Mouse (Mus musculus) CD4-positive, CD25-positive, alpha-beta regulatory T cell, adult 2 months (primary cell): ENCODE data around the gene Ankub1.
A peak's percentile ranks its signal among the peaks of the same experiment; 100 is the strongest.

Experiments used
- DNase-seq: peaks from one replicate; pipeline ENCODE4 v3.0.0-alpha.2; 2012; ENCODE audit warnings: low read depth, low spot score

The Ankub1 gene

DNA sequence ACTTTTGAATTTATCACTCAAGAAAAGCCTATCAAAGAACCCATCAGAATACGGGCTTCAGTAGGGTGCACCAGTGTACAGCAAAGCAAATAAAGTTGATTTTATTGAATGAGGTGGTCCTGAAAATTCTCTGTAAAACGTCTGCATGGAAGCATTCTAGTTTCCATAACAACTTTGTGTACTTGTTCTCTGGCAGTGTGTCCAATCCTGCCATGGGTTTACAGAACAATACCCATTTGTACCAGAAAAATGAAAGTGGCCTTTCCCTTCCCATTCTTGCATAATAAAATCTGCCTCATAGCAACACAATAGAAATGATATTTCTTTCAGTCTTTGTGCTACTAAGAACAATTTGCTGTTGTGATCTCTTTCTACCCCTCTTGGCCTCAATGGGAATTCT, at the start of gene Ankub1:
Gene Ankub1, minus strand, starts transcription at position 81 of the 400 bp plus-strand sequence.
- DNase-seq, result no peak

DNA sequence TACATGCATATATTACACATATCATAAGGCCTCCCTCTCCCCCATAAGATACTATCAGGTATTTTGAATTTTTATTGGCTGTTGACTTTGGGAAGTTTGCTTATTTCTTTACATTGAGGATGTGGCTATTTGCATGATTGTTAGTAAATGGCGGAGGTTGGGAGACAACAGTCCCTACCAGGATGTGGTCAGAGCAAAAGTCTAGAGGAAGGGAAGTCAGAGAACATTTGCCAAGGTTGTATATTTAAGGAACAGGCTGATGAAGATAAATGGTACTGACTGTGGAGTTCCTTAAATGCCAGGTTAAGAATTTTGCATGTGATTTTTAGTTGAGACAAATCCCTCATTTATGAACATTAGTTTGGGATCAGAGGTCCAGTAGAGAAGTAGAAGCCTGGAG, 47.2 kb upstream of the Ankub1 start:
- DNase-seq, result no peak

DNA sequence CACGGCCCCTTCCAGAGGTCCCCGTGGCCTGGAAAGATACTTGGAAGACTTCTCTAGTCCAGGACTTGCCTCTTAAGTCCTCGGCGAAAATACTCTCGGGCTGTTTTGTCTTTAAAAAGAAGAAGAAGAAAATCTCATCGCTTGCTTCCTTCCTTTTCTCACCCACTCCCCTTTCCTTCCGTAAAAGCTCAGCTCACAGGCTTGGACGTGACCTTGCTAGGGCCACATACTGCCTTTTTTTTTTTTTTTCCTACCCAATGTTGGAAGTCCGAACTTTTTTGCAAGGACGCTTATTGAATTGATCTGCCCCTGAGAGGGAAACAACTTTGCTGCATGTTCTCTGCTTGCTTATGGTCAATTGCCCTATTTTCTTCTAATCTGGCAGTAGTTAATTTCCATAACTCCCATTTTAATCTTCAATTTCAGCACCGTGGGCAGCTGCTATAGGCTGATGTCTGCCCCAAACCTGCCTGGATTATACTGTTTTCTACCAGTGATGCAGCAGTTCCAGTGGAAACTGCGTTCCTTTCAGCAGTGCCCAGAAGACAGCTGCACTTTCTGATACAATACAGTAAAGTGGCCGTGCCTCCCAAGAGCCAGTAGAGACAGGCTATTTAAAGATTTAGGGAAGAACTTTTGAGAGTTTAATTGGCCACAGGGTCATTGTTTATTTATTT, 44.0 kb upstream of the Ankub1 start:
- DNase-seq, result peak; percentile 15

DNA sequence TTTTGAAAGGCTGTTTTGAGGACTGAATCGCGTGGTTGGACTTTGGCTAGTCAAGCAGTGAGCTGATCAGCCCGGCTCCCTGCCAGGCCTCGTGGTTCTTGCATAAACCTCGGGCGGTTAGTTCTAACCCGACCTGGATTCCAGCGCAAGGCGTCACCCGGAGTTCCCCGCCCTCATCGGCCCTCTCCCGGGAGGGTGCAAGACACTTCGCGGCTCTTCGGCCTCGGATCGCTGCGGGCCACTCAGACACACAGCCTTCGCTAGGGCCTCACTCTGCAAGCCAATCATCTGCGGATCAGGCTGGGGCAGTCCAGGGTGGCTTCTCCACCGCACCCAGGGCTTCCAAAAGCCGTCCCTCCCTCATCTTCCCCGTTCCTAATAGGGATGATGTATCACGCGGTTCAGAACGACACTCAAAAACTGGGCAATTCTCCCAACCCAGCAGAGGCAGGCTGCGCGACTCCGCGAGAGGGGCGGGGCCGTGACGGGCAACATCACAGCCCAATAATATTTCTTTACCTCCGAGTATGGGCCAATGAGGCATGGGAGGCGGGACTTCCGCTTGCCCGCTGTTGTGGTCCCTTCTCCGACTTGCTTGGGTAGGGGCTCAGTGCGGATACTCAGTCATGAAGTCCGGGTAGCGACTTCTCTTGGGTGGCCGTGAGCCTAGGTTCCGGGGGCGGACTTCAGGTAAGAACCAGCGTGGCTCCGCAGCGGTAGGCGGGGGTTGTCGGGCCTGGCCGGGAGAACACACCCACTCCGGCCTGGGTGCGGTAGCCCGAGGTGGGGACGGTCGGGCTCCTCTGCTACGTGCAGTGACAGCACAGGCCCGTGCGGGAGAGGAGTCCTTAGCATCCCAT, 43.1 kb upstream of the Ankub1 start, which contains the start of gene Rnf13:
Gene Rnf13, plus strand, starts transcription at position 552 of the 860 bp plus-strand sequence.
- peak; percentile 94 for DNase-seq

DNA sequence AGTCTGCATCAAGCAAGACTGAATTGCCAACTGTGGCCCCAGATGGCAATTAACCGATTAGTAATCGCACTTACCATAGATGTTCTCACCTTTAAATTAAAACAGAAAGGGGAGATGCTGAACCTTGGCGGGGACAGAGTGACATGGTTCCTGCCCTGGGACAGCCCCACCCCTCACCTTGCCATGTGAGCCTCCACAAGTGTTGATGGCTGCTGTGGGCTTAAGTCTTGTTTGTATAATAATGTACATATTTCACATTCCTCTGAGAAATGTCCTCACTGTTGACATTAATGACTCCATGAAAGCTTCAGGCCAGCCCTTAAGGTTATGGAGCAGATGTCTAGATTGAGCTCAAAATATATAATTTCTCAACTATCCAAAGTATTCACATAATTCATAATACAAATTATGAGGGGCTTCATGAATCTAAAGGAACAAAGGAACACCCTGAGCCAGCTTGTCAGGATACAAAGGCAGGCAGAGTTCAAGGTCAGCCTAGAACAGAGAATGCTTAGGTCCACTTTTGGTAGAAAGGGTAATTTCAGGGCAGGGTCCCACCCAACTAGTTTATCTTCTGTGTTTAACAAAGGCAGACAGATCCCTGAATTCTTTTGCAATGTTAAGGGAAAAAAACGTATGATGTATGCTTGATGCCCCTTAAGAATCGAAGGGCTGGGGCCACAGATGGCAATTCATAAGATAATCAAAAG, 39.8 kb upstream of the Ankub1 start:
- DNase-seq, result no peak

DNA sequence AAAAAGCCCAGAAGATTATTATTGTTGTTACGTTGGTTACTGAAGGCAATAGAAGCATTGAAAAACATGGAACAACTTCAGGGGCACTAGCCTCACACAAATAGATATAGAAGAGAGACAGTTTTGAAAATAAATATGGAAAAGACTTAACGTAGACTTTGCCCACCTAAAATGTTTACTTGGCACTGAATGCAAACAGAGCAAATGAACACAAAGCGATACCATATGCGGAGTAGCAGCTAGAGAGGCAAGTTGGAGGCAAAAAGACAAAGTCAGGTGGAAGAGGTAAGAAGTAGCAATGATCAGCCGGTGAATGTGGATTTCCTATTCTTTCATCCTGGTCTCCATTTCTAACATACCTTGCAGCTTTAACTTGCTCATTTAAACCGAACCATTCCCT, 21.6 kb upstream of the Ankub1 start:
- DNase-seq, result no peak

DNA sequence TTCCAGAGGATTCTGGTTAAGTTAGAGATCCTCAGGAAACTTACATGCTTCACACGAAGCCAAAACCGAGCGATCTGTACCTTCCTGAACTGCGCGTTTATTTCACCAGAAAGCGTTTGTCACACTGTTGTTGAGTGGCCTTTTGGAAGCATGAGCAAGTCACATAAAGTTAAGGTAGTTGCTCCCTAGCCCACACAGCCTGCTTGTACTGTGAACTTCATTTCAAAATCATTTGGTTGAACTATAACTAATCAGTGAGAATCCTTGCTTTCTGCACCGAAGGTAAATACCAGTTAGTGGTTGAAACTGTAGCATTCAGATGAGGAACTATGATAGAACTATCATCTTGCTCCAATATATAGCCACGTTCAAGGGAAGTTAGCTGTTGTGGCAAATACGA, 4.2 kb upstream of the Ankub1 start:
- no peak for DNase-seq

DNA sequence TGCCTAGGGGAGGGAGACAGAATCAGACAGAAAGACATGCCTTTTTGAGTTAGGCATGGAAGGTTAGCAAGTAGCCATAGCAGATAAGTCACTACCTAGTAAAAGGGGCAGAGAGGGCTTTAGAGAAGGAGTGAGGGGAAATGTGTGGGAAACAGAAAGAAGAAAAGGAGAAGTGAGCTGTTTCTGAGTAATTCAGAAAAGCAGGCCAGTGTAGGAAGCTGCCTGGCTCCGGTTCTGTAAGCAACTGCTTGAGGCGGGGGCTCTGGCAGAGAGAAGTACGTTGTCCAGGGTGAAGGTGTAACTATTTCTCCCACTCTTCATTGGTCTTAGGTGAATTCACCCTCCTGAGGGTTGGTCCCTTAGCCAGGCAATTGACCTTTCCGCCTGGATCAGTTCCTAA, 3.6 kb upstream of the Ankub1 start:
- no peak for DNase-seq

DNA sequence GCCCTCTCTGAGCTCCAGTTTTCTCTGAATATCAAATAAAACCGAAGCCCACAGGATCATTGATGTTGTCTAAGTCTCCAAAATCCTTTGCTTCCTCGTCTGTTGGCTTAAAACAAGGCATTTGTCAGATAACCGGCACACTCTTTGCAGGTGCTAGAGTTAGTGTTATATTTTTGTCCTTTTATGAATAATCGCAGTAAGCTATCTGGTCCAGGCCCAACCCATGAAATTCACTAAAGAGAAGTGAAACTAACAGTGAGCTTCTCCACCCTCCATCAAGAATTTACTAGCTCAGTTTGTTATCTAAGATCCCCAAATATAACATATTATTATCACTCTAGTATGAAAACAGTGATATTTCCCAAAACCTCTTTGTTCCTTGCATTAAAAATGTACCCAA, 827 bp downstream of the Ankub1 start:
- DNase-seq, result no peak

DNA sequence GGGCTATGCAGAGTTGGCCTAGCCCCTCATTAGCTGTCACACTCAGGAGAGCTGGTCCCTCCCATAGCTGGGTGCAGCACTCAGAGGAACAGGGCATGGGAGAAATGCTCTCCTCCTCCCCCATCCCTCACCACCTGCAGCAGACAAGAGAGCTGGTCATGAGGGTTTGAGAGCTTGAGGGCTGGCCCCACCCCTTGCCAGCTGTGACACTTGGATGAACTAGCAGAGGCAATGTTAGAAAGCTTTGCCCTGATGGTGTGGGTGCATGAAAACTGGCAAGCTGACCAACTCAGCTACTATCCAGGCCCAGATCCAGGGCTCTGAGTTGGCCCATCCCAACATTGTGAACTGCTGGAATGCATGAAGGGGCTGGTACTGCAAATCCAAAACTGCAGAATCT, 14.8 kb downstream of the Ankub1 start:
- no peak for DNase-seq

DNA sequence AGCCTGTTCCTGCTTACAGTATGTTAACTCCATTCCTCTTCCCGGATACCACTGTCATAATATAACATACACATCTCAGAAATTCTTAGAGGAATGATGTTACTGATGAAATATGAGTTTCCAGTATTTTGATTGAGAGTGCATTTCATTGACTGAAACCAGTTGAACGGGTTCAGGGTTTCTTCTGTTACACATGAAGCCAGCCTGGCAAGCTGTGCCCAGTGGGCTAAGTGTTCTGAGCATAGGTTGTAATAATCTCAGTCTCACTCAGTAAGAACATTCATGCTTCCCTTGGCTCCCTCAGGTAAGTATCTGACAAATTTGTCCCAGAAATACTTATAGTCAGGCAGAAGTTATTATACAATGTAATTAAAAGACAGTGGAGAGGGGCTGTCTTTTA, 18.5 kb downstream of the Ankub1 start:
- DNase-seq, result no peak

DNA sequence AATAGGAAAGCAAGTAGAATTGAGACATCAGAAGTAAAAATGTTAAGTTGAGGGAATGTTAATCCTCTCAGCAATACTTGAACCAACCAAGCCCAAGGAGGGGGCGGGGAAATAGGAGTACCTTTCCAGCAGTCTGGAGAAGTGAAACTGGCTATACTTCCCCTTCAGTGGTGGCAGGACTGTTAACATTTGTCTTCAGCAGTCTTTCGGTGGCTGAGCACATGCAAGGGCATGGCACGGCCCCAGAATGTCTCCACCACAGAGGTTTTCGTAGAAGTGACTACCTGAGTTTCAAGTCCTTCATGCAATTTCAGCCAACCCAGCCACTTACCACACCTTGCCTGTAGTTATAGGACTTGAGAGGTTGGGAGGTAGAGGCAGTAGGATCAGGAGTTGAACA, 19.0 kb downstream of the Ankub1 start:
- no peak for DNase-seq

DNA sequence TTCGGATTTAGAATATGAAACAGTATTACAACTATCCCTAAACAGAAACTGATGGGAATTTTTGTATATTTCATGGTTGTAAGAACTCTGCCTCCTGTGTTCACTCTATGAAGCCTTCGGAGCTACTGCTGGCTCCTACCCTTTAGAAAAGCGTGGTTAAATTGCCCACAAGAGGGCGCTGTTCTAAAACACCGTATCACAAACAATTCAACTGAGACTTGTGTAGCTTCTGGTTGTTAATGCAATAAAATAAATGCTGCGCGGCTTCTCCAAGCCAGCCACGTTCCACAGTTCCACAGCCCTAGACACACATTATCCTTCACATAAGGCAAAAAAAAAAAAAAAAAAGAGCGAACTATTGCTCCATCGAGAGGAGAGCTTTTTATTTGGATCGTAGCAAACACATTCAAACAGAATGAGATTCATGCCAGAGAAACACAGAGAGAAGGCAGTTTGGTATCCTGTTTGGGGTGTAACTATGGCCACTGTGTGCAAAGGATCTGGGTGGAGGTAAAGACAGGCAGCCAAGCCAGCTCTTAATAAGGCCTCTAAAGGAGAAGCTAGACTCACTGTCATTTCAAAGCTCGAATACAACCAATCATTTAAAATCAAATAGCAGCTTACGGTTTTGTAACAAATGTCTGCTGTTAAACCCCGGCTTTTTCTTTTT, 25.4 kb downstream of the Ankub1 start:
- DNase-seq, result peak; percentile 79

DNA sequence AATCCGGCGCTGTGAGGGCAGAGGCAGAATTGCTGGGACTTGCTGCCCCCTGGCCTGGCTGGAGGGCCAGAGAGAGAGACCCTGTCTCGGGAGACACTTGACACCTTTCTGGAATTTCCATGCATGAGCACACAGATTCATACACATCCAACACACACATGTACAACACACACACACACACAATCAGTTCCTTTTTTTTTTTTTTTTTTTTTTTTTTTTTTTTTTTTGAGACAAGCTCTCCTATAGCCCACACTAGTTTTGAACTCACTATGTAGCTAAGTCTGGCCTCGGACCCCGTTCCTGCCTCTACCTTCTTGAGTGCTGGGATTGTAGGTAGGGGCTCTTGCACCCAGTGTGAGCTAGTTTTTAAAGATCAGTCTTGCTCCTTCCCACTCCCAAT, 26.7 kb downstream of the Ankub1 start:
- DNase-seq, result no peak

DNA sequence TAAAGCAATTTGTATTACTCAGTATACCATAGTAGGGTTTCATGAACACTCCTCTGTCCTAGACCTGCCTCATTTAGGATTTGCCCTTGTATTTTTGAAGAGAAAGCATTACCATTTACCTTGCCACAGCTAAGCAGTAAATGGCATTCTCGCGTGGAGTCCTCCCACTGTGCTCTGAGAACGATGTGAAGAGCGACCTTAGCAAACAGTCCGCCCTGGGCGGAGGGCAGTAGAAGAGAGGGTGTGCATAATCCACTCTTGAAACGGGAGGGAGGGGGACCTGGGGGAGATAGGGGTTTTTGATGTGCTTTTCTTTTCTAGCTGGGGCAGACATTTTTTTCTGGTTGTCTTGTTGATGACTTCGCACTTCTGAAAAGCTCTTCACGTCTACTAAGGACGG, 27.9 kb downstream of the Ankub1 start:
- no peak for DNase-seq

DNA sequence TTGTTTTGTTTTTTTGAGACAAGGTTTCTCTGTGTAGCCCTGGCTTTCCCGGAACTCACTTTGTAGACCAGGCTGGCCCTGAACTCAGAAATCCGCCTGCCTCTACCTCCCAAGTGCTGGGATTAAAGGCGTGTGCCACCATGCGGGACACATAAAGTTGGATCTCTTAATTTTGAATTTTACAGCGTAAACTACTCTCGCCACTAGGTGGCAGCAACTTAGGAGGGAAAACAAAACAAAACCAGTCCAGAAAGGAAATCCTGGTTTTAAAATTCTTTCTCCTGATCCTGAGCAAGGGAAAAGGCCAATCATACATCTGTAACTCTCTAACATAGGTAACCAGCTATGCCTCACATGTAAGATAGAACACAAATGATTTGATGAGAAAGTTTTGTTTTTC, 28.9 kb downstream of the Ankub1 start:
- peak; percentile 69 for DNase-seq

DNA sequence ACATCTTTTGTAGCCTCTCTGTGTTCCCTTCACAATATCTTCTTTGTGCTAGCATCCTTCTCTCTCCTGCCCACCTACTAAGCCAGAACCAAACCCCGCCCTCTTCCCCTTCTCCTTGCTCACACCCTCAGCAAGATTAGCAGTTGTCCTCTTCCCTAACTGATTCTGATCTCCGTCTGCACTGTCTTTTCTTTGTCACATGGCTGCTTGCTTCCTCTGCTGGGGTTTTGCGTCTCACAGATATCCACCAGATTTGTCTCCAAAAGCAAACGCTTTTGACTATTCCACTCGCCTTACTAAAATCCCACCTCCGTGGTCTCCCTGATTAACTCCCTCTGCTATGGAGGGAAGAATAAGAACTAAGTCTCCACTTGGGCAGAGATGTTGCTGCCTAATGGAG, 34.0 kb downstream of the Ankub1 start:
- no peak for DNase-seq

DNA sequence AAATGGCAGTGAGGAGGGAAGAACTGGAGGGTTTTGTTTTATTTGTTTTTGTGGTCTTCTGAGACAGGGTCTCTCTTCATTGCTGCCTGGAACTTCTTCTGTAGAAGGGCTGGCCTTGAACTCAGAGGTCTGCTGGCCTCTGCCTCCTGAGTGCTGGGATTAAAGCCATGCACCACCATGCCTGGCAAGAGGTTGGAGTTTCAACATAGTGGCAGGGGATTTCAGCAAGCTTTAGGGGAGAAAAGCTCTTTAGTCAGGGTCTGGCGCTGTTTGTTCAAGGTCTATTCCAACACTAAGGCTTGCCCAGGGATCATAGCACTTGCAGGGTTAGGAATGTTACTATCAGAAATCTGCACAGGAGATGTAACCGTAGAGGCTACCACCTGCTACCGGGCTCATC, 39.0 kb downstream of the Ankub1 start:
- no peak for DNase-seq

DNA sequence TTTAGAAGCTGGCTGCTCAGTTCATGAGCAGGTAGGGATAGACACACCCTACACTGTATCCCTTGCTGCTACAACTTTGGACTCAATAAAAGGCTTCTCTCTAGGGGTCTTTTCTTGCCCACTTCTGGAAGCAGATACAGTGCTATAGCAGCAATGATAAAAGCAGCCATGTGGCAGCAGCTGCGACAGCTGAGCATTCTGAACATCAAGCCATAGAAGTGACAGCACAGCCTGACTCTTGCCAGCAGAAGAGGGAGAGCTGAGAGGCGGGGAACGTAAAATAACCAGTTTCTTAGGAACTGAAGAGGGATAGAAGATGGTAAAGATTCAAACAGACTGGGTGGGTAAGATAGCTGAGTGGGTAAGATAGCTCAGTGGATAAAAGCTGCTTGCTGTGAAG, 40.1 kb downstream of the Ankub1 start:
- DNase-seq, result no peak

DNA sequence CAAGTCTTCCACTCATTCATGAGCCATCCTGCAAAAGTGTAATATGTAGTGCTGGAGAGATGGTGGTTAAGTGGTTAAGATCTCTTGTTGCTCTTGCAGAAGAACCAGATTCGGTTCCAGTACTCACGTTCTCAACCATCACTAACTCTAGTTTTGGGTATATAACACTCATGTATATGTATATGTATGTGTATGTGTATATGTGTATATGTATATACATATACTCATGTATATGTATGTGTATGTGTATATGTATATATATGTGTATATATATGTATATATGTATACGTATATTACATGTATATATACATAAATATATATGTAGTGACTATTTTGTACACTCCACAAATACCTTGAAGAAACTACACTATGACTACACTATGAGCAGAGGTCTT, 40.7 kb downstream of the Ankub1 start:
- no peak for DNase-seq

DNA sequence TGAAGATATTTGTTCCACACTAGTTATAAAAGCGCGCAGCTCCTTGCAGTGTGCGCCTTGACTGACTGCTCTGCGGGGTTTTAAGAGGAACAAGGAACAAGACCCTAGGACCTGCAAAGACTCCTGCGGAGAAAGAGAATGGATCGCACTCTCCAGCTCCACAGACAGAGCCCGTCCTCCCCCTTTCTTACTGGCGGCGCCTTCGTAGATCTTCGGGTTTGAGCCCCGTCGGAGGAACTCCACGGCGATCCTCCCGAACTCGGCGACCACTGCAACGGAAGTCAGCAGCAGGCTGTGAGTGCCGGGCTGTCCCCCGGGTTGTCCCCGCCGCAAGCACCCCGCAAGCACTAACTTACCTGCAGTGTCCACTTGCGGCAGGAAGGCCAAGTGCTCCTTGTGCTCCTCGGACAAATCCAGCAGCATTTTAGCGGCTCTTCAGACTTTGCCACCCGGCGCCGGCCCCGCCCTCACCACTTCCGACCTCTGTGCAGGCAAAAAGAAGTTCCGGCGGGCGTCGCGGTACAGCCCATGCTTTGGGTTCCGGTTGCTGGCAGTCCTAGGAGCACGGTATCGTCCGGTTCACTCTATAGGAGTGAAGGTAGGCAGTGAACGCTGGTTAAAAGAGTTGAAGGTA, 41.3 kb downstream of the Ankub1 start, which contains the start of gene Commd2:
Gene Commd2, minus strand, starts transcription at position 485 of the 634 bp plus-strand sequence.
- peak; percentile 90 for DNase-seq
